Mouse (Mus musculus): Measurements from ENCODE around the gene Kcnj11. TPM values are rescaled to one million over a fixed set of nuclear protein-coding genes. Genes with fewer than 3 reads are reported as not detected.

The Kcnj11 gene
- 0.21 and 0.37 TPM in 2 replicates for polyA plus RNA-seq (2015; fragmentation: Nextera tagmentation; extraction: Ambion mirVana)

DNA sequence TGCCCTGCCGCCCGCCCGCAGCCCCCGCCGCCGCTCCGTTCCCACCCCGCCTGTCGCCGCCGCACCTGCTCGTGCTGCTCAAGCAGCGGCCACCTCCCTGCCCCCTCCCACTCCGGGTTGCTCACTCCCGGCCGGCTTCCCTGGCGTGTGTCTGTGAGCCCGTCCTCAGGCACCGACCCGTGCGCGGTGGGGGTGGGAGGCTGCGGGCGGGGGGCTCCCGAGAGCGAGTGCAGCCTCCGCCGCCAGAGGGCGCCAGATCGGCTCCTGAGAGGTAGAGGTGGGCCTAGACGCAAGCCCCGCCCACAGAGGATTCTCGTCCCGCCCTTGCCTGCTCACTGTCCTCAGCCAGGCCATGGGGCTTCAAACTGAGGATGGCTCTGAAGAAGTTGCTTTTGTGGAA is at the start of gene Kcnj11:
Gene Kcnj11 (minus strand): TSS at position 202 of the 400 bp plus-strand sequence.
- Histone ChIP-seq H3K4me3 (replicated peaks) (peak within 1 kb of the TSS; percentile 54), H3K4me1 (peaks cover 7% of the 10 kb centered on the region), H3K9ac (peak within 1 kb of the TSS; percentile 48), H3K27ac (no peak within 1 kb of the TSS), H3K4me2 (peak within 1 kb of the TSS; percentile 94), H3K27me3 (peaks cover 33% of the 10 kb centered on the region), H3K9me3 (replicated peaks) (no peaks in the 10 kb centered on the region), H3K36me3 (no peaks in the 10 kb centered on the region)
- ATAC-seq (replicated peaks; ENCODE audit: low FRiP score): peak; percentile 78
- WGBS: under 1% methylated on average over 34 of the region's 34 CpGs

DNA sequence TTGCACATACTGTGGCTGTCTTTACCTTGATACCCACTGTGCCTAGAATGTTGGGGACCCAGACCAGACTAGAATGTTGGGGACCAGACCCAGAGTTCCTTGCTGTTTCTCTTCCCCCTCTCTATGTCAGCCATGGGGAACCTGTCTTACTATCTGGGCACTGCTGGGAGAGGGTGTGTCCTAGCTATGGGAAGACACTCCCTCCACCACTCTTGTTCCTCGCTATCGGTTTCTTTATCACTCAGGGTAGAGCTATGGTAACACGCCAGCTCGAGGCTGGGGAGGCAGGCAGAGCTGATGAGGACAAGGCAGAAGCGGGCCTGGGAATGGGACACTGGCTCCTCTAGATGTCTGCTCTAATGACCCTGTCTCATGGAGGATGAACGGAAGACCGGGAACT is 46.9 kb upstream of the Kcnj11 start:
- Histone ChIP-seq H3K27ac (no peak overlapping the region), H3K36me3 (no peaks in the 10 kb centered on the region), H3K9ac (no peak overlapping the region), H3K4me2 (no peak overlapping the region), H3K4me1 (no peaks in the 10 kb centered on the region), H3K27me3 (peaks cover 1% of the 10 kb centered on the region; the same call in 1 of the 2 replicates), H3K4me3 (replicated peaks) (no peak overlapping the region), H3K9me3 (replicated peaks) (no peaks in the 10 kb centered on the region)
- no peak for ATAC-seq (replicated peaks; ENCODE audit: low FRiP score)
- 87% methylated on average over 7 of the region's 7 CpGs for WGBS

- Histone ChIP-seq H3K27me3 (no peaks in the 10 kb centered on the region), H3K9ac (no peak overlapping the region), H3K4me3 (replicated peaks) (no peak overlapping the region), H3K9me3 (replicated peaks) (no peaks in the 10 kb centered on the region), H3K4me1 (no peaks in the 10 kb centered on the region), H3K36me3 (no peaks in the 10 kb centered on the region), H3K4me2 (no peak overlapping the region), H3K27ac (no peak overlapping the region)
- no peak for ATAC-seq (replicated peaks; ENCODE audit: low FRiP score)
- WGBS: 85% methylated on average over 7 of the region's 7 CpGs
Observed at GRCm38 (mm10) chr7:46146675-46147308, 46.2 kb upstream of the Kcnj11 start.

- Histone ChIP-seq H3K4me3 (replicated peaks) (no peak overlapping the region), H3K9me3 (replicated peaks) (no peaks in the 10 kb centered on the region), H3K27me3 (0 out of 2 replicates have a peak, but pooled peaks cover 3% of the 10 kb centered on the region), H3K36me3 (no peaks in the 10 kb centered on the region), H3K4me2 (no peak overlapping the region), H3K9ac (no peak overlapping the region), H3K4me1 (no peaks in the 10 kb centered on the region), H3K27ac (no peak overlapping the region)
- no peak for ATAC-seq (replicated peaks; ENCODE audit: low FRiP score)
- WGBS: 74% methylated on average over 8 of the region's 8 CpGs
Observed at GRCm38 (mm10) chr7:46144061-46144460, 43.5 kb upstream of the Kcnj11 start.

DNA sequence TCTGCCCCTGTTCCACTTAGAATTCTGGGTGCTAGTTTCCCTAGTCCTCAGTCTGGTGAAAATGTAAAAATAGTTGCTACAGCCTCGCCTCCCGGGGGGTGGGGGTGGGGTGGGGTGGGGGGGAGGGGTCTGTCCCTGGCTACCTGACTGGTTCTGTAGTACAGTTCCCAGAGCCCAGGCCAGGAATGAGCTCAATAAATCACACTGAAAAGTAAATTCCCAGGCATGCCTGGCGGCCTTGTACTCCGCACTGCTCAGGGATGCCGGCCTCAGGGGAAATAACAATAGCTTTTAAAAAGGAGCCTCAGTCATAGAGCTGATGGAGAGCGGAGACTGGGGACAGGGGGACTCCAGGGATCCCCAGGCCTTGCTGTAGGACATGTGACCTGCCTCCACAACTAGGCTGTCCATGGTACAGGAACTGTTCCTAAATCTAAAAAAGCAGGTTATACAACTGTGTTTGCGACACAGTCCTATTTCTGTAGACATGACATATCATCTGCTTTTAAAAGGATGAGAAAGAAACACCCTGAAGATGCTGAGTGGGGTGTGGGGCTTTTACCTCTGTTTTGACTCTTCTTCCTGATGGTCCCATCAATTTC is 37.9 kb upstream of the Kcnj11 start:
- Histone ChIP-seq H3K4me3 (replicated peaks) (no peak overlapping the region), H3K9ac (no peak overlapping the region), H3K27ac (no peak overlapping the region), H3K36me3 (no peaks in the 10 kb centered on the region), H3K4me1 (peaks cover 21% of the 10 kb centered on the region), H3K27me3 (peaks cover 10% of the 10 kb centered on the region; the same call in 1 of the 2 replicates), H3K9me3 (replicated peaks) (no peaks in the 10 kb centered on the region), H3K4me2 (no peak overlapping the region)
- no peak; the same call in 1 of the 2 replicates for ATAC-seq (replicated peaks; ENCODE audit: low FRiP score)
- WGBS: 26% methylated on average over 7 of the region's 7 CpGs

DNA sequence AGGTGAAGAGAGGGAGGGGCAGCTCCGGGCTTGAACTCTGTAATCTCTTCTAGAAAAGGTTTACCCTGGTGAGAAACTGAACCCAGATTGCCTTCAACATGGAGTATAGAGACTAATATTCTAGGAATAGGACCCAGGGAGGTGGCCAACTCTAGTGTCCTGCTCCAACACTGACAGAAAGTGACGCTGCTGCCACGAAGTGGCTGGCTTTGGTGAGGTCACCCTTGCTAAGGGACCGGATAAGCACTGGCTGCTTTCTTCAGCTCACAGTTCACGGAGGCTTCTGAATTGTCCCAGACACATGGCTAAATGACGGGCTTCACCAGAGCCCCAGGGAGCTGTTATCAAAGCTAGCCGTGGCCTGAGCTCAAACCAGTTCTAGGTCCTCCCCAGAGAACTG is 33.3 kb upstream of the Kcnj11 start:
- Histone ChIP-seq H3K4me3 (replicated peaks) (no peak overlapping the region), H3K9me3 (replicated peaks) (no peaks in the 10 kb centered on the region), H3K27ac (no peak overlapping the region), H3K9ac (no peak overlapping the region), H3K27me3 (peaks cover 12% of the 10 kb centered on the region; the same call in 1 of the 2 replicates), H3K4me1 (peaks cover 41% of the 10 kb centered on the region), H3K36me3 (no peaks in the 10 kb centered on the region), H3K4me2 (peak overlapping the region; percentile 23)
- 19% methylated on average over 7 of the region's 7 CpGs for WGBS
- ATAC-seq (replicated peaks; ENCODE audit: low FRiP score): no peak; the same call in 1 of the 2 replicates

DNA sequence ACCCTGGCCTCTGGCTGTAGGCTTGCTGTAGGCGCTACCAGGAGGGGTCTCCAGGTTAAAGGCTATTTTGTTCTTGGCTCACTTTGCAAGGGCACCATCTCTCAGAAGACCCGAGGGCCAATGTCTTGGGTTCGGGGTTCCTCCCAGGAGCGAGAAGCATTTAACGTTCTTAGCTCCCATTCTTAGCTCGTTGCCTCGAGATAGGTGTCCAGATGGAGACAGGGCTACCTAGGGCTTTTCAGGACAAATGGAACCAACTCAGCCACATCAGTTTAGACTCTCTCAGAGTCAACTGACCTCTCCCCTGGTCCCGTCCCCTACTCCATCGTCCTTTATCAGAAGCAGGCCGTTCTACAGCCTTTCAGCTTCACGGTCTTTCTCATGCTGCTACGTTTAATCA is 31.7 kb upstream of the Kcnj11 start:
- Histone ChIP-seq H3K9me3 (replicated peaks) (no peaks in the 10 kb centered on the region), H3K4me2 (no peak overlapping the region), H3K9ac (no peak overlapping the region), H3K27me3 (peaks cover 12% of the 10 kb centered on the region; the same call in 1 of the 2 replicates), H3K4me1 (peaks cover 37% of the 10 kb centered on the region), H3K4me3 (replicated peaks) (no peak overlapping the region), H3K27ac (no peak overlapping the region), H3K36me3 (no peaks in the 10 kb centered on the region)
- ATAC-seq (replicated peaks; ENCODE audit: low FRiP score): no peak
- 86% methylated on average over 12 of the region's 12 CpGs for WGBS

DNA sequence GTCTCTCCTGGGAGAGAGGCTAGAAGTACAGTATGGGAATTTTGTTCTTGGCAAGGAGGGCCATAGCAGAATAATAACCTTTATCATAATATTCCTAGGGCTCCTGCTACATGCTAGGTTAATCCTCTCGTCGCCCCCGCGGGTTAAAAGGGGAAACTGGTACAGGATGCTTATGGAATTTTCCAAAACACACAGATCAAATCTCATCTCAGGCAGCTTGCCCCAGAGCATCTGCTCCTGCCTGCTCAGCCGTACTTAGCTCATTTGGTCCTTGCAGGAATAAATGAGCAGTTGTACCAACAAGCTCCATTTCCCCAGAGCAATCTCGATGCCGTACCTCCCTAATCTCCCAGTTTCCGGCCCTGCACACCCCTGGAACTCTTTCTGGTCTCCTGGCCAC is 31.2 kb upstream of the Kcnj11 start:
- no peak overlapping the region for H3K4me3 ChIP-seq (replicated peaks)
- ATAC-seq (replicated peaks; ENCODE audit: low FRiP score): no peak
- WGBS: 62% methylated on average over 8 of the region's 8 CpGs

DNA sequence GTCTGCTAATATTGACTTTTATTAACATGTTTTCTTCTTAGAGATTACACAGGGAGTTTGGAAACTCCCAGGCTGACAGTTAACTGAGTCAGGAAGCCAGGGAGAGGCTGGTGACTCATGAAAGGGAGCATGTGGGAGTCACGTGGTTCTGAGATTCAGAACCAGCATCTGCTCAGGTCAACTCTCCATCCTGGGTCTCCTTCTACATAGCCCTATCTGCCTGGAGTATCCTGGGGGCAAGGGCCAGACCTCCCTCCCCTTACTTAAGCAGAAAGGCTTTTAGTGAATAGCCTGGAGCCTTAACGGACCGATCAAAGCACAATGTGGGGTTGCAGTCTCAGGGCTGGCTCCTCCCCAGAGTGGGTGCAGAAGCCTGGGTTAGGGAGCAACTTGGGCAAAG is 30.7 kb upstream of the Kcnj11 start:
- no peak overlapping the region for H3K4me3 ChIP-seq (replicated peaks)
- ATAC-seq (replicated peaks; ENCODE audit: low FRiP score): no peak
- no peak overlapping the region for H3K27ac ChIP-seq
- H3K9ac ChIP-seq: no peak overlapping the region
- 26% methylated on average over 3 of the region's 3 CpGs for WGBS
- H3K9me3 ChIP-seq (replicated peaks): no peaks in the 10 kb centered on the region
- no peak overlapping the region for H3K4me2 ChIP-seq
- peaks cover 37% of the 10 kb centered on the region for H3K4me1 ChIP-seq
- no peaks in the 10 kb centered on the region for H3K36me3 ChIP-seq
- H3K27me3 ChIP-seq: peaks cover 17% of the 10 kb centered on the region

More for the DNA sequence above, 31.2 kb upstream of the Kcnj11 start:
- no peak overlapping the region for H3K9ac ChIP-seq
- no peaks in the 10 kb centered on the region for H3K9me3 ChIP-seq (replicated peaks)
- H3K36me3 ChIP-seq: no peaks in the 10 kb centered on the region
- no peak overlapping the region for H3K4me2 ChIP-seq
- peaks cover 37% of the 10 kb centered on the region for H3K4me1 ChIP-seq
- no peak overlapping the region for H3K27ac ChIP-seq
- peaks cover 16% of the 10 kb centered on the region for H3K27me3 ChIP-seq

GRCm38 (mm10) chr7:46130723-46131122 is 30.2 kb upstream of the Kcnj11 start:
- WGBS: 50% methylated on average over 7 of the region's 7 CpGs
- H3K27me3 ChIP-seq: peaks cover 17% of the 10 kb centered on the region
- ATAC-seq (replicated peaks; ENCODE audit: low FRiP score): no peak
- no peak overlapping the region for H3K4me3 ChIP-seq (replicated peaks)
- H3K4me1 ChIP-seq: peaks cover 37% of the 10 kb centered on the region
- no peak overlapping the region for H3K9ac ChIP-seq
- H3K36me3 ChIP-seq: no peaks in the 10 kb centered on the region
- H3K27ac ChIP-seq: no peak overlapping the region
- H3K9me3 ChIP-seq (replicated peaks): no peaks in the 10 kb centered on the region
- no peak overlapping the region for H3K4me2 ChIP-seq

DNA sequence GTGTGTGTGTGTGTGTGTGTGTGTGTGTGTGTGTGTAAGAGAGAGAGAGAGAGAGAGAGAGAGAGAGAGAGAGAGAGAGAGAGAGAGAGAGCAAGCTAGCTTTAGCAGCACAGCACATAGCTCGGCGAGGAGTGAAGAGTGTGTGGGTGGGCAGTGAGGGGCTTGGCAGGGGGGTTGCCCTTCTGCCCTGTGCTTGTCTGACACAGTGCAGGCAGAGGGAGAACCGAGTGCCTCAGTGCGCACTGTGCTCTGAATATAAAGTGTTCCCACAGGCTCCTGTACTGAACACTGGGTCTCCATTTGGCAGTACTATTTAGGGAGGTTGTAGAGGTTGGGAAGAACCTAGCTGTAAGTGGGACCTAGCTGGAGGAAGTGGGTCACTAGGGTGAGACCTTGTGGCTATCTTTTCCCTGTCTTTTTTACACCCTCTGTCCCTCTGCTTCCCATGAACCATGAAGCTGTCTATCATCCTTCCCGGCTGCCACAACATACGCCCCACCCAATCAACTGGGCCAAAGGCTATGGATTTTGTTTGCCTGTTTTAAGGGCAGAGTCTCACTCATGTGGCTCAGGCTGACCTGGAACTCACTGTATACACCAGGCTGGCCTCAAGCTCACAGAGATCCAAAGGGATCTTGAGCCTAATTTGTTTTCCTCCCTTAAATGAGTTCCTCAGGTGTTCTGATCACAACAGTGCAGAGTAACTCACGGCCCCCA is 29.1 kb upstream of the Kcnj11 start:
- no peaks in the 10 kb centered on the region for H3K9me3 ChIP-seq (replicated peaks)
- WGBS: 31% methylated on average over 7 of the region's 7 CpGs

GRCm38 (mm10) chr7:46128196-46128595 is 27.6 kb upstream of the Kcnj11 start:
- WGBS: 26% methylated on average over 7 of the region's 7 CpGs
- no peaks in the 10 kb centered on the region for H3K9me3 ChIP-seq (replicated peaks)
- no peak overlapping the region for H3K4me2 ChIP-seq
- no peak overlapping the region for H3K4me3 ChIP-seq (replicated peaks)
- peaks cover 7% of the 10 kb centered on the region for H3K27me3 ChIP-seq
- 0 out of 2 replicates have a peak, but pooled peaks have one; percentile 33 for ATAC-seq (replicated peaks; ENCODE audit: low FRiP score)
- peaks cover 45% of the 10 kb centered on the region for H3K4me1 ChIP-seq
- H3K36me3 ChIP-seq: no peaks in the 10 kb centered on the region
- no peak overlapping the region for H3K27ac ChIP-seq
- H3K9ac ChIP-seq: no peak overlapping the region

More for the DNA sequence above, 29.1 kb upstream of the Kcnj11 start:
- H3K27ac ChIP-seq: no peak overlapping the region
- ATAC-seq (replicated peaks; ENCODE audit: low FRiP score): no peak; the same call in 1 of the 2 replicates
- no peak overlapping the region for H3K9ac ChIP-seq
- peaks cover 14% of the 10 kb centered on the region for H3K27me3 ChIP-seq
- H3K4me3 ChIP-seq (replicated peaks): no peak overlapping the region
- H3K4me2 ChIP-seq: no peak overlapping the region
- H3K36me3 ChIP-seq: no peaks in the 10 kb centered on the region
- peaks cover 40% of the 10 kb centered on the region for H3K4me1 ChIP-seq

Measured in kidney, embryonic 15.5 days (tissue).